Mouse (Mus musculus) ovary, postnatal 14 days (tissue): ENCODE measurements around the gene Trim71.

Experiments
- DNase-seq: peaks from one replicate; pipeline ENCODE4 v3.0.0; 2022; ENCODE audit warnings: low spot score

The Trim71 gene

DNA sequence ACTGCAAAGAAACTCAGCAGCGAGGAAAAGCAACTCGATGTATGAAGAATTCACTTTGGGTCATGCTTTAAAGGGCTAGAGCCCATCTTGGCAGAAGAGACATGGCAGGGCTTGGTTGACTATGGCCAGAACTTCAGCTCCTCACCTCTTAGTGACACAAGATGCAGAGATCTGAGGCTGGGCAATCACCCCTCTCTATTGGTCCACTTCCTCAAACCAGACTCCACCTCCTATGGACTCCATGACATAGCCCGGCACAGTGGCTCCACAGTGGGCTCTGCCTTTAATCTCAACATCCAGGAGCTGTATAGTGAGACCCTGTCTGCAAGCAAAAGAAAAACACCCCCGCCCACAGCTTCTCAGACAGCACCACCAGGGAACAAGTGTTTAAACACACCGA, 79.4 kb downstream of the Trim71 start:
- no peak for DNase-seq

DNA sequence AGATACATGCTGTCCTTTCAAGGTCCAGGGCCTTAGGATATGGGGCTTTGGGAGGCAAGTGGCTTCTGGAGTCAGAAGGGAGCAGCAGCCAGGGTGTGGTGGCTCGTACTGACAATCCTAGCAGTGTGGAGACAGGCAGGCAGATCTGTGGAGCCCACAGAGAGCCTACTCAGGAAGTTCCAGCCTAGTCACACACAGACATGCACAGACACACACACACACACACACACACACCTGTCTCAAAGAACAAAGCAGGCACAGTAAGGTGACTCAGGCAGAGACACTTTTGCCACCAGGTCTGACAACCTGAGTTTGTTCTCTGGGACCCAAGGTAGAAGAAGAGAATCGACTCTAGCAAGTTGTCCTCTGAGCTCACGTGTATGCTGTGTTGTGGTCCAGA, 83.2 kb downstream of the Trim71 start:
- DNase-seq, result no peak

GRCm38 (mm10) chr9:114477019-114477418, 87.2 kb downstream of the Trim71 start:
- DNase-seq, result no peak

DNA sequence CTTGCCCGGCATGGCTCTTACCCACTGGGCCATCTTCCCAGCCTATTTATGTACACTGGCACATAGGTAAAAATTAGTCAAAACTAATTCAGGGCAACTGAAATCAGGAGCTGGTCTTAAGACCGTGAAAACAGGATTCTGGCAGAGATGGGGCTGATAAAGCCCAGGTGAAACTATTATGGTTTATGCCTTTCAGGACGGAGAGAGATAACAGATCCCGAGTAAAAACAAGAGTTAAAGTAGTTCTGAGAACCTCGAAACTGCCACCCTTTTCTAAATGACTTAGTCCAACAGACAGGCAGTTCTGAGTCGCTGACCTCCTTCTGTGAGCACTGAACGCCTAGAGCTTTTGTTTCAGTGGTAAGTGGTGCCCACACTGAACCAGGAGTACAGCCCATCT, 92.3 kb downstream of the Trim71 start:
- no peak for DNase-seq

GRCm38 (mm10) chr9:114468701-114469100, 95.5 kb downstream of the Trim71 start:
- DNase-seq, result no peak

DNA sequence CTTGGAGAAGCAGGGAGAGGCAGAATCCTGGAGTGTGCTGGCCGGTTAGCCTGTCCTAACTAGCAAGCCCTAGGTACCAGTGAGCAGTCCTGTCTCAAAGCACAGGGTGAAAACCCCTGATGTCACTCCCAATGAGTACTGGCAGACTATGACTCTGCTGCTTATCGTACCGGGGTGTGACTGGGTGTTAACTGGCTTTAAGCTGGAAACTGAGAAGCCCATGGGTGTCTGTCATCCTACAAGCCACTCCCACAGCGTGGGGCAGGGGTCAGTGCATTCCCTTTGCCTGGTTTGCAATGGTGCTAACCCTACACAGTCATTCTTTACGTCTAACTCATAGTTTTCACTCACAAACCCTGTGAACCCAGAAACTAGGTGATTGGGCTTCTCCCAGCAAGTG, 96.0 kb downstream of the Trim71 start:
- DNase-seq, result no peak

DNA sequence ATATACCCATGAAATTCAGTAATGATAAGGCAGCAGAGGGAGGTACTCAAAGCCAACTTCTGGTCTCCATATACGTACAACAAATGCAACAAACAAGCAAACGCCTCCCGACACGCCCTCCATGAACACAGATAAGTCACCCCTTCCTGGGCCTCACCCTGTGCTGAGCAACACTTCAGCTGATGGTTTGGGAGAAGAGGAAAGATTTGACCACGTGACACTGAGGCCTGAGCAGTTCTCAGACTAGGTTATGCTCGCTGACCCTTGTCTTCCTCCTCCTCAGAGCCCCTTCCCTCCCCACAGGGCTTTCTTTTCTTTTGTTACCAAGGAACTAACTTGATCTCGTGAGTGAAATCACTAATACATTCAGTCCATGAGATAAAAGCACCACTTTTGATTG, 97.3 kb downstream of the Trim71 start:
- no peak for DNase-seq

GRCm38 (mm10) chr9:114465442-114465841, 98.7 kb downstream of the Trim71 start:
- DNase-seq, result no peak

DNA sequence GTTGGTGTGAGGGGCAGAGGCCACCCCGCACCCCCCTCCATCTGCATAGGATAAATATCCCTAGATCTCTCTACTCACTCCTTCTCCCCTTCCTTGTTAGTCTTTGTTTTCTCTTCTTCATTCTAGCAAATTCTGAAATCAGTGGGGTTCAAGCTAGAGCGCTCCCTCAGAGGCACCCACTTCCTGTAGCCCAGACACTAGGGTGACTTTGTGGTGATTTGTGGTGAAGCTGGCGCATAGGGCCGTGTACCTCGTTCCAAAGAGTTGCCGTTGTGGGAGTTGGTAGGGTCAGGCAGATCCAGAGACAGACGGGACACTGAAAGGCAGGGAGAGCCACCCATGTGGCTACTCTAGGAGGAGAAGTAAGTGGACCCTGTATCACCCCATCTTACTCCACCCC, 101.6 kb downstream of the Trim71 start:
- DNase-seq, result no peak

DNA sequence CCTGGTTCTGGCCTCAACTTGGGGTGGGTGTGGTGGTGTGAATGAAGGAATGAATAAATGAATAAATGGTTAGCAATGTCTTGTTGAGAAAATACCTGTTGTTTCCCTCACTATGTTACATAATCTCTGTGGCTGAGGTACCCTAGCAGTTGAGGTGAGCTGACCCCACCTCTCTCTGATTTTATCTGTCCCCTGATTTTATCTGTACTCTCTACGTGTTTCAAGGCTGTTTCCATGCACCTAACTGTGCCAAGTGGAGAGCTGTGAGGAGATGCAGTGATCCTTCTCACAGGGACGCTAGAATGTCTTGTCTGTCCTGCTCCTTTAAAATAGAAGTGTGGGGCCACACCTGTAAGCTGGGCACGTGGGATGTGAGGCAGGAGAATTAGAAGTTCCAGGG, 105.7 kb downstream of the Trim71 start:
- no peak for DNase-seq
